Mouse (Mus musculus) midbrain, postnatal 0 days (tissue): ENCODE data around the gene Ntmt1. TPM values are rescaled to one million over a fixed set of nuclear protein-coding genes. Genes with fewer than 3 reads are reported as not detected.
A peak's percentile ranks its signal among the peaks of the same experiment; 100 is the strongest.

Experiments used
- ATAC-seq: fragments of 200-750 bp; cut with Nextera tagmentation; 2 replicates; pipeline ENCODE4 v1.8.0; 2017; ENCODE audit warnings: moderate number of reproducible peaks, mild to moderate bottlenecking, moderate TSS enrichment, moderate library complexity; ENCODE audit not compliant: low FRiP score
- DNase-seq: peaks from one replicate; pipeline ENCODE4 v3.0.0-alpha.2; 2015; ENCODE audit warnings: low spot score
- H3K27ac ChIP-seq: fragments of 300-500 bp; sonication (generic); 2 replicates; pipeline ENCODE4 v1.5.1; 2014; ENCODE audit warnings: low read depth, mild to moderate bottlenecking, low read length, mixed read lengths
- H3K27me3 ChIP-seq: fragments of 300-500 bp; sonication (generic); 2 replicates; pipeline ENCODE4 v1.6.1; 2014; ENCODE audit warnings: low read length, control low read depth, mixed read lengths; ENCODE audit not compliant: insufficient read depth
- H3K36me3 ChIP-seq: fragments of 300-500 bp; sonication (generic); 2 replicates; pipeline ENCODE4 v1.6.1; 2014; ENCODE audit warnings: low read length, control low read depth, mixed read lengths; ENCODE audit not compliant: insufficient read depth
- H3K4me1 ChIP-seq: fragments of 300-500 bp; sonication (generic); 2 replicates; pipeline ENCODE4 v1.6.1; 2014; ENCODE audit warnings: mild to moderate bottlenecking, control low read depth, antibody characterized with exemption, low read length, mixed read lengths; ENCODE audit not compliant: insufficient read depth
- H3K4me2 ChIP-seq: fragments of 300-500 bp; sonication (generic); 2 replicates; pipeline ENCODE4 v1.6.1; 2014; ENCODE audit warnings: low read depth, mild to moderate bottlenecking, low read length, mixed read lengths; ENCODE audit not compliant: poor library complexity, severe bottlenecking
- H3K4me3 ChIP-seq: fragments of 300-500 bp; sonication (generic); 2 replicates; pipeline ENCODE4 v1.5.1; 2014; ENCODE audit warnings: low read depth, mild to moderate bottlenecking, low read length, moderate library complexity
- H3K9ac ChIP-seq: fragments of 300-500 bp; sonication (generic); replicated peaks from 2 replicates; pipeline ENCODE4 v1.6.1; 2014; ENCODE audit warnings: mild to moderate bottlenecking, low read length, moderate library complexity, mixed read lengths; ENCODE audit not compliant: poor library complexity, severe bottlenecking
- H3K9me3 ChIP-seq: fragments of 300-500 bp; sonication (generic); 2 replicates; pipeline ENCODE4 v1.6.1; 2016; ENCODE audit warnings: low read length, control low read depth
- CTCF ChIP-seq: IDR thresholded peaks from 2 replicates; pipeline ENCODE4 v1.5.1; 2016; ENCODE audit warnings: antibody characterized with exemption, mild to moderate bottlenecking
- WGBS: fragments of 180-500 bp; shearing (Covaris S2); extraction: QIAGEN DNeasy Blood & Tissue Kit; methylation state at CpG from one replicate; pipeline ENCODE4 v1.1.7; 2014; 5-methylcytosine and 5-hydroxymethylcytosine counted together
- polyA plus RNA-seq: library from polyadenylated mRNA; unstranded; fragments of >200 nt; fragmentation: Nextera tagmentation; extraction: Ambion mirVana; gene quantifications from 2 replicates; pipeline ENCODE4 v1.2.1, GENCODE M21; 2015
- total RNA-seq: library from RNA; depleted of rRNA; stranded (reverse); fragments of >200 nt; gene quantifications from 2 replicates; pipeline ENCODE4 v1.2.3, GENCODE M21; 2014

Ntmt1 gene
- total and polyA plus RNA-seq, 2 experiments from 2014 or later = 62.2 to 90.3 TPM

DNA sequence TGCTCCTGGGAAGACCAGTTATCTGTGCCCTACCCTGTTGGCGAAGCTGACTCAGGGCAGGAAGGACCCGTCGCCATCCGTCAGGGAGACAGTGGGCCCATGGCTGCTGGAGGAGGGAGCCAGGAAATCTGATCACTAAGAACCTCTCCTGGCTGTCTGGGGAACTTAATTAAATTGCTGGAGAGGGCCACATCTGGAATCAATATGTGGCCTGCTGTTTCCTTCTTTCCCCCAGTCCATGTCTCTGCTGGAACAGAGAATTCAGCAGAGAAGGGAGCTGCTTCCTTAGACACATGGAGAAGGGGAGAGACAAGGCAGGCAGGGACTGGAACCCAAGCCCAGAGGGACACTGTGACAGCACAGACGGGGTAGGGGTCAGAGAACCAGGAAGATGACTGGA lies 26.0 kb downstream of the Ntmt1 start:
- TF ChIP-seq CTCF = no peak
- Histone ChIP-seq H3K9me3 (no peaks in the 10 kb centered on the region), H3K4me3 (no peak overlapping the region), H3K4me1 (no peaks in the 10 kb centered on the region), H3K36me3 (no peaks in the 10 kb centered on the region), H3K27ac (no peak overlapping the region), H3K9ac (no peak overlapping the region), H3K27me3 (no peaks in the 10 kb centered on the region), H3K4me2 (no peak overlapping the region)
- ATAC-seq (no peak), DNase-seq (no peak)
- 71% methylated on average over 5 of the region's 5 CpGs for WGBS

DNA sequence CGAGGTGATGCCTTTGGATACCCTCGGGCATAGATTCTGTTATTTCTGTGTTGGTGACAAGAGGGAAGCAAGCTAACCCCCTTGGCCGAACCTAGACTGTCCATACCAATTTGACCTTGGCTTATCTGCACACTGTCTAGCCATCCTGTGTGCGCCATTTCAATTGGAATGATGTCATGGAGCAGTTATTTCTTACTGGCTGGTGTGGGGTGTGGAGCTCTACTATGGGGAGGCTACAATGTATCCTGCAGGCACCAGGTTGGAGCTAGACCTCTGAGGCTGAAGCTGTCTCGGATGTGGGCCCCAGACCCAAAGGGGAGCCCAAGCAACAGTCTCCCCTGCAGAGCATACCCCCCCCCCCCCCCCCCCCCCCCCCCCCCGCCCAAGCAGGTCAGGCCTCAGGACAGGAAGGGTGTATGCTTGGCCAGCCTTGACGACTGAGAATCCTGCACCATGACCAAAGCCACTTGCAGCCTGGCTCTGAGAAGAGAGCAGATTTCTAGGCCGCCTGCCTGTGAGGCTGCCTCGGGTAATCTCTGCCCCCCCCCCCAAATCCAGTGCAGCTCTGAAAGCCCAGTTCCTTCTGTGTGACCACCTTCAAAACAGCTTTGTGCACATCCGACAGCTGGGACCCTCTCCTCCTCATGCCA lies 26.9 kb downstream of the Ntmt1 start, which contains the start of gene Prrx2:
TSS of gene Prrx2 (plus strand) at position 600 of the 650 bp plus-strand sequence.
- no peaks in the 10 kb centered on the region for H3K27me3 ChIP-seq
- WGBS = 72% methylated on average over 8 of the region's 10 CpGs
- H3K4me1 ChIP-seq = no peaks in the 10 kb centered on the region
- no peaks in the 10 kb centered on the region for H3K36me3 ChIP-seq
- no peak within 1 kb of the TSS for H3K9ac ChIP-seq
- no peak within 1 kb of the TSS for H3K27ac ChIP-seq
- DNase-seq (no peak), ATAC-seq (no peak)
- TF ChIP-seq CTCF = no peak
- H3K9me3 ChIP-seq = no peaks in the 10 kb centered on the region
- no peak within 1 kb of the TSS for H3K4me2 ChIP-seq
- no peak within 1 kb of the TSS for H3K4me3 ChIP-seq

DNA sequence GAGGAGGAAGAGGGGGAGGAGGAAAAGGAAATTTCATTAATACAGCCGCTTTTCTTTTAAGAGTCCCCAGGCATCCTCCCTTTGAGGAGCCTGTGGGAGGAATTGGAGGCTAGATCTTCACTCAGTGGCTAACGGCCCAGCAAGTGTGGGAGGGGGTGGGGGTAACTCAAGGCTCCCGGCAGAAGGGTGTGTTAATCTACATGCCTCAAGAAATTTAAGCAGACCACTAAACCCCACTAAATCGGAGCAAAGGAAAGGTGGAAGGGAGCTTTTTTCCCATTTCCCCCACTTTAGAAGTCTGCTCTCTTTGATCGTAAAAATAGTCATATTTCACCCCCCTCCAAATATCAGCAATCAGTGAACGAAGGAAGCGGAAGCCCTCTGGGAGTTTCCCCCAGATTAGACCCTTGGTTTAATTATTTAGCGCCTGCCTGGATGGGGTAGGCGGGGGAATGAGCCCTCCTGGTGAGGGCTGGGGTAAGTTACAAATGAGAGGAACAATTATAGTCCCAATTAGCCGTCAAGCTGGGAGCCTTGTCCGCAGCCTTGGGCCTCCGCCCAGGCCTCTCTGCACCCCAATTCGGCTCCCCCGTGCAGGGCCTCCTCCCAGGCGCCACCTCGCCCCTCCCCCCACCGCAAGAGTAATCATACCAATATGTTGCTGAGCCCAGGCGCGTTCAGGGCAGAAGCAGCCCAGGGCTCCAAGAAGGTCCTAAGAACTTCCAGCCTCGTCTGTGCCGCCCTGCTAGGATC lies 28.8 kb downstream of the Ntmt1 start:
- H3K9ac ChIP-seq = no peak overlapping the region
- 16% methylated on average over 21 of the region's 21 CpGs for WGBS
- H3K27ac ChIP-seq = no peak overlapping the region
- no peaks in the 10 kb centered on the region for H3K36me3 ChIP-seq
- H3K4me3 ChIP-seq = no peak overlapping the region
- DNase-seq = no peak
- no peaks in the 10 kb centered on the region for H3K9me3 ChIP-seq
- H3K4me1 ChIP-seq = no peaks in the 10 kb centered on the region
- TF ChIP-seq CTCF = no peak
- no peak overlapping the region for H3K4me2 ChIP-seq
- H3K27me3 ChIP-seq = no peaks in the 10 kb centered on the region
- no peak for ATAC-seq

DNA sequence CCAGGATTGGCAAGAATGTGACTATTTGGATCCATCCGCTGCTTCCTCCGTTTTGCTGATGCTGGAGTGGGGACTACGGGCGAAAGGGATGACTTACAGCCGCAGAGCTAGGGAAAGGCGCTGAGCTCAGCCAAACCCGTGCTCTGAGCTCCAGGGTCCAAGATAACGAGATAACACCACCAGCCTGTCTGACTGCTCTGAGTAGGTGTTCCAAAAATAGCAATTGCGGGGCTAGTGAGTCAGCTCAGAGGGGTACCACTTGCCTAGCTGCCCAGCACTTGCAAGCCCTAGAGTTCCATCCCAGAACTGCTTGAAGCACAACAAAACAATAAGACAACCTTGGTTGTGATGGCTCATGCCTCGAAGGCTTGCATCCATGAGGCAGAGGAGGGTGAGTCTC lies 35.0 kb downstream of the Ntmt1 start:
- no peaks in the 10 kb centered on the region for H3K36me3 ChIP-seq
- WGBS = 58% methylated on average over 10 of the region's 10 CpGs
- DNase-seq (no peak), ATAC-seq (no peak)
- H3K27ac ChIP-seq = no peak overlapping the region
- no peak overlapping the region for H3K4me2 ChIP-seq
- H3K4me3 ChIP-seq = no peak overlapping the region
- no peak overlapping the region for H3K9ac ChIP-seq
- TF ChIP-seq CTCF = no peak
- no peaks in the 10 kb centered on the region for H3K9me3 ChIP-seq
- 0 out of 2 replicates have a peak, but pooled peaks cover 4% of the 10 kb centered on the region for H3K4me1 ChIP-seq
- peaks cover 27% of the 10 kb centered on the region for H3K27me3 ChIP-seq

DNA sequence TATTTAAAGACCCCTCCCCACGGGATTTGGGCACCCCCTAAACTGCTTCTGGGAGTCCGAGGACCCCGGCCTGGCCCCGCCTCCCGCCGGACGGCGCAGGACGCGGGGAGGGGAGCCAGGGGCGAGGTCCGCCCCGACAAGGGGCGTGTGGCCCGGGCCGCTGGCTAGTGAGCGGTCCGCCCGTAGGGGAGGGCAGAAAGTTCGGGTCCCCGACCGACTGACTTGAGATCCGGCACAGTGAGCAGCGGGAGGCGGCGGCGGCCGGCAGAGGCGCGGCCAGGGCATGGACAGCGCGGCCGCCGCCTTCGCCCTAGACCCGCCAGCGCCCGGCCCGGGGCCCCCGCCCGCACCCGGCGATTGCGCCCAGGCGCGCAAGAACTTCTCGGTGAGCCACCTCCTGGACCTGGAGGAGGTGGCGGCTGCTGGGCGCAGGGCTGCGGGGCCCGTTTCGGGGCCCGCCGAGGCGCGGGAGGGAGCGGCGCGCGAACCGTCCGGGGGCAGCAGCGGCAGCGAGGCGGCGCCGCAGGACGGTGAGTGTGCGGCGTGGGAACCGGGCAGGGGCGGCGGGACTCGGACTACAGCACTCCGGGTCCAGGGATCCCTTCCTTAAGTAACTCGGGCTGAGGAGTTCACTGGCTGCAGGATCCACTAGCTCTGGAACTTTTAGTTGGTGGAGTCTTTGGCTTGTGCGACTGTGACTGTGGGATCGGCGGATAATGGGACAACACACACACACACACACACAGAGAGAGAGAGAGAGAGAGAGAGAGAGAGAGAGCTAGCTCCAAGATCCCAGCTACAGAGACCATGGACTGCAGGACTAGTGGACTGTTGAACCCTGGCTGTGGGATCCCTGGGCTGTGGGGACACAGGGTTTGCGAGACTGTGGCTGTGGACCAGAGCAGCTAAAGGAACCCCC lies 37.8 kb downstream of the Ntmt1 start:
- DNase-seq = no peak
- WGBS = 2% methylated on average over 51 of the region's 80 CpGs
- H3K9ac ChIP-seq = peak overlapping the region; percentile 46

More for the DNA sequence above, 37.8 kb downstream of the Ntmt1 start:
- no peaks in the 10 kb centered on the region for H3K9me3 ChIP-seq
- H3K27ac ChIP-seq = no peak overlapping the region
- peaks cover 27% of the 10 kb centered on the region for H3K27me3 ChIP-seq
- no peak for TF ChIP-seq CTCF
- H3K36me3 ChIP-seq = no peaks in the 10 kb centered on the region
- peak overlapping the region; percentile 79 for H3K4me2 ChIP-seq
- peak overlapping the region; percentile 40 for H3K4me3 ChIP-seq
- no peak for ATAC-seq
- H3K4me1 ChIP-seq = 0 out of 2 replicates have a peak, but pooled peaks cover 4% of the 10 kb centered on the region
